Mouse (Mus musculus) layer of hippocampus, postnatal 14 days (tissue): ENCODE results near the gene Trib2. TPM values are rescaled to one million over a fixed set of nuclear protein-coding genes. Genes with fewer than 3 reads are reported as not detected.

Experiments
- DNase-seq, 2 experiments: peaks; one replicate each; pipeline ENCODE4 v3.0.0; 2021 to 2022; ENCODE audit warnings: low spot score in 2 of 2, mixed read lengths in 1 of 2
- microRNA-seq, 2 experiments: library from miRNA; unstranded; fragments of <30 nt; microRNA quantifications; one replicate each; pipeline ENCODE4 v1.2.0; 2021
- total RNA-seq, 2 experiments: library from RNA; stranded (reverse); gene quantifications; 2 replicates each; pipeline ENCODE4 v1.2.3; 2021

Gene Trib2
- total RNA-seq, 2 experiments from 2014 or later, result 51.9 to 54.6 TPM

DNA sequence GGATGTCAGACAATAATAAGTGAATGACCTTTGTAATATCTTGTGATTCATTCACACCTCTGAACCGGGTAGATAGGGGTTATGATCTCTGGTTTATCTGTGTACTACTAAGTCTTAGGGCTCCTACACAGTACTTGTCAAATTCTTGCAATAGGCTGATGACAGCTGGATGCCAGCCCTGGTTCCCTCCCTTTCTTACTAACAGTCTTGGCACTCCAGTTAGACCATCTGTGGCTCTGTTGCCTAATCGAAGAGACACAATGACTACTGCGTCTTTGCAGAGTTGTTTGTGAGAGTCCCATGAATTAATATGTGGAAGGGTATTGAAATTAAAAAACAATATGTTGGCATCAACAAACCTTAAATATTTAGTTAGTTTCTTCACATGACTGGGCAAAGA, 48.2 kb downstream of the Trib2 start:
- peak in 1 of 2 experiments; percentile 50 for DNase-seq

DNA sequence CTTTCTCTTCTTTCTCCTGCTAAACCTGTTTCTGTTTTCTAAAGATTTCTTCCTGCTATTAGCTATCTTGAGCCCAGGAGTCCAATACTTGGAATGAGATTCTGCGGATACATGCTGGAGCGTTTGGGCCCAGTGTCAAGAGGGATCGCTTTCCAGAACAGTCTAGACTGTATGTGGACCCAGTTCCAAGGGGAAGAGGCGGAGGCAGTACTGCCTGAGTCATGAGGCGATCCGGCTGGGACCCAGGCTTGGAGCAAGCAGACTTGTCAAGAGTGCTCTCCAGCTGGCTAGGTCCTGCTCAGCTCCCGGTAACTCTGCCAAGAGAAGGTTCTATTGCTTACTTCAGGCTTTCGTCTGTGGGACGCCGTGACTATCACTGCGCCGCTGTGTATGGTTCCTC, 50.7 kb downstream of the Trib2 start:
- DNase-seq, result peak in 1 of 2 experiments; percentile 59

DNA sequence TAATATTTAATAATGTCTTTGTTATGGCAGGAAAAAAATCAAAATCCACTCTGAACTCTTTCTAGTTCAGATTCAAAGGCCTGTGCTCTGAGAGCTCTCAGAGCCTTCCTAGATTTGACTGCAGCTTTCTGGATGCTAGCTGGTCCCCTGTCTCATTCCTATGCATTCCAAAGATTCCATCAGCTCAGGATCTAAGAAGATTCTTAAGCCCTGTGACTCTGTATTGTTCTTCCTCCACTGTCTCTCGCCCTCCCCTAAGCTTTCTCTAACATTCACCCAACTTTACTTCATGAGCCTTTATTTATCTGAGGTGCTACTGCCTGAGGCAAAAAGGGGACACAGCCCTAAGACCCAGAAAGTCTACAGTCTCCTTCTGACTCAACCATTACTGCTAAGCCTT, 51.5 kb downstream of the Trib2 start:
- no peak for DNase-seq

DNA sequence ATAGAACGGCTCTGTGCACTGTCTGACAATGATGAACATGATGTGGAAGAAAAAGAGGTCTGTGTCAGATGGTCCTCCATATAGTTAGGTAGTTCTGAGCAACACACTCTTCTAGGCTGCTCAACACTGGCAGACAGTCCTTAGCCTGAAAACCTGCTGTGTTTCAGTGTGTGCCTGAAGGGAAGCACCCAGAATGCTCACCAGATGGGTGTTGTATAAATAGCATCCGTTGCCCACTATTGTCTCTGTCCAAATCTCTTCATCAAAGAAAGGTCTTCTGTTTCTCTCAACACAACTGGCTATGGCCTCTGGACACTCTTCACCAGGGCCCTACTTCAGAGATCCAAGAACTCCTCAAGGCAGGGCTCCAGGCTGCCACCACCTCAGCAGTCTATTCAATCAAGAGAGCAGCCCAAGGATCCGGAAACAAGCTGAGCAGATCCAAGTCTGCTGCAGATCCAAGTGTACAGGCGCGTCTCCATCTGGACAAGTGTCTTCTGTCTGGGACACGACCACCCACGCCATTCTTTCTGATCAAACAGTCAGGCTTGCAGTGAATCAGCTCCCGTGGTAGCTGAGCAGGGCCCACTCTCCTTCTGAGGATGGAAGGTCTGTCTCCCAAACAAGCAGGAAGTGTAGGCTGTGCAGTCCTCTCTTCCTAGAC, 55.1 kb downstream of the Trib2 start:
- DNase-seq, result peak; percentile 69 to 78

DNA sequence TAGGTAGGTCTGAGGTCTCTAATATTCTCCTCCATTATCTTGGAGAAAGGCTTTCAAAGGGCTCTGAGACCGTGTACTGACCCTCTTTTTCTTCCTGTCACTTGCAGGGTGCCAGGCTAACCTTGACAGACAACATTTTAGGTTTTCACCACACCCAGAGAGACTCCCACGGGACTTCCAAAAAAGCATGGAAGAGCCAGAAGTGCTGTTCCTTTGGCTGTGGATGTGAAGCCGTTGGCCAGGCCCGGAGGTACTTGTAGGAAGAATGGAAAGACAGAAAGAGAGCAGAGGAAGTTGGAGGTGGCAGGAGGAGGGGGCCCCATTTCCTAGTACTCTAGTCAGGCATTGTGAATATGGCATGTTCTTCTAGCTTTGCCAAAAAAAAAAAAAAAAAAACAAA, 56.0 kb downstream of the Trib2 start:
- DNase-seq, result no peak

DNA sequence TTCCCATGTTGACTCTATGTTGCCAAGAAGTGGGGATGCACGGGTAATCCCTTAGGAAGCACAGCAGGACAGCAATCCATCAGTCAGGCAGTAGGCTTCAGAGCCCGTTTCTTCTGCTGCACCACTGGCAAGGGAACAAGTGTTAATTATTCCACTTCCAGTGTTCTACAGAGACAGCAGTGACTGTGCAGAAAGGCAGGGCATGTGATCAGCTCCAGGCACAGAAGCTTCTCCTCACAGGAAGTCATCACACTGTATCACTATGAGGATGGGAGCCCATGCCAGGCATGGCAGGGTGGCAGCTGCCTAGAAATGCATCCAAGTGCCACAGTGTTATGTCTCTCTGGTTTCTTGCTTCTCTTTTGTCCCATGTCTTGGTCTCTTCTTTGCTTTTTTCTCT, 57.9 kb downstream of the Trib2 start:
- peak; percentile 44 to 74 for DNase-seq

DNA sequence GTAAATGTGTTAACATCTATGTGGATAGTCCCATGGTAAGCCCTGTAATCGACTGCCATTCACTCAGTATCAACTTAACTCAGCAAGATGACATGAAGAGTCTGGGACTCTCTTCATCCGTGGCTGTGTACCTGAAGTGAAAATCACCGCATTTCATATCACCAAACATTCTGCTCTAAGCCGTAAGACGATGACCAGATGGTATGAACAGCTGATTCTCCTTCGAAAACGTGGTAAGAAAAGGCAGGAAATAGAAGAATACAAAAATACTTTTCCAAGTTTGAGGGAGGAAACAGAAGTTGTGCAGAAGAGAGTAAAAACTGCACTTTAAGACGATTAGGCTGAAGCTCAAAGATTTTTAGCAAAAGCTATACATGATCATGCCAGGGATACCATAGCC, 59.4 kb downstream of the Trib2 start:
- DNase-seq, result no peak

DNA sequence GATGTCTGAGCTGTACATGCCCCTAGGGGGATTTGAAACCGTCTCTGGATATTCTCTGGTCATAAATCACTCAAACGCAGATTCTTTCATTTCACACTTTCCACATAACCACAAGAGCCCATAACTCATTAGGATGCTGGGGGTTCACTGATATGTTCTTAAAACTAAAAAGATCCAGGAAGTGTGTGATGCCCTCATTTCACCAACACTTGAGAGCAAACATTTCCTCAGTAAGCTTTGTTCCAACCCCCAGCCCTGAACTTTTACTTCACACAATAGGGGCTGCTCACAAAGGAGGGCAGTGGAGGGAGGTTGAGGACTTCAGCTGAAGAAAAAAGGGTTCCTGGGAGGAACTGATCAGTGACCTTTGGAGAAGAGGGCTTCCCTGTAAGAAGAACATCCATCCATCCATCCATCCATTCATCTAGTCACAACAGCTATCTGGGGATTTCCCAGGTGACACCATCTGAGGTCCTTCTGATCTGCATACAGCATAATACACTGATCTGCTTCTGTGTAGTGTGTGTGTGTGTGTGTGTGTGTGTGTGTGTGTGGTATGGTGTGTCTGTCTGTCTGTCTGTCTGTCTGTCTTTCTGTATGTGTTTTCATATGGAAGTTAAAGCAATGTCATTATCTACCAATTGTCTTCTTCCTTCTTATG, 61.6 kb downstream of the Trib2 start:
- no peak for DNase-seq

DNA sequence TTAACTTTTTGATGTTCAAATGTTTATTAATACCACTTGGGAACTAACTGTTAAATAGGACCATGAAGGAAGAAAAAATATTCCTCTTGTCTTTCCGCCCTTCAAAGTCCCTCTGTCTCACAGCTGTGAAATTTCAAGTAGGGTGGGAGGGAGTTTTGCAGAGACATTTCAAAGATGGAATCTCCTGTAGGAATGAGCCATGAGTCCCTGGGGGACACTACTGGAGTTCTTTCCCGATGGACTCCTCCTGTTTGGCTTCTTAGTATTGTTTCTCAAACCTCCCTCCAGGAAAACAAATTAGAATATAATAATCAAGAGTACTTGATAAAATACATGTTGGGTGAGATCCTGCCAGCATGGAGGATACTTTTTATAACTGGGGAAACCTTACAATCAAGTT, 62.1 kb downstream of the Trib2 start:
- DNase-seq, result no peak

DNA sequence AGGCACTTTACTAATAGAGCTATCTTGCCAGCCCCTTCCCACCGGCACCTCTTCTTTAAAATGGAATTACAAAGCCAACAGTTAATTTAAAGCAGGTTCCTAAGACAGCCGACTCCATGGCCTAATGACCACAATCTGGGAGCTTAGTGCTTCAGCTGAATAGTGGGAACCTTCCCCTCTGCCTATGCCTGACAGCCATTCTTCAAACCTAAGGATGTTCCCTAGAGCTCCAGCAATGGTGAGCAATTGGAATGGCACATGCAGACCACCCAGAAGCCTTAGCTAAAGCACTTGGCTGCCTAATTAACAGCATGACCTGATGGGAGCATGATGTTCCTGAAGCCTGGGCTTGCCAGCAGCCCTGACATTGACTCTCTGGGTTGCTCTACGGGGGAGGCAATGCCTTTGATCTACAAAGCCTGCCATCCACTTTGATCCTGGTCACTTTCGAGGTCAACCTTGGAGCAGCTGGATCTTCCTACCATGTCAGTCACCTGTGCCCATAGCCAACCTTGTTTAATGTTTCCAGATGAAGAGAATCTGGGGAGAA, 67.0 kb downstream of the Trib2 start:
- DNase-seq, result no peak

DNA sequence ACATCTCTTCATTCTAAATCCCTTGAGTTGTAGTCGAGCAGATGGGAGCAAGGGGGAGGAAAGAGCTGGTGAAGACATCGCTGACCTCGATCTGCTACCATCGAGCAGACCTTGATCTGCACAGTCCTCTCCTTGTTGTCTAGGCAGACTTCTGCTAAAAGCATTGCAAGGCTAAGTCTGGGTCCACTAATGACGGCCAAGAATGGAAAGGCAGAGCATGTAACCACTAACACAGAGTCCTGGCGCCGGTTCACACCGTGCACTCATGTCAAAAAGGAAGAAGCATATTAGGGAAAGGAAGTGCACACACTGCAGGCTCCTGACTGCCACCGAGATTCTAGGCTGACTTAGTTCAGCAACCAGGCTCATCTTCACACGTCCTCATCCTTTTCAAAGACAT, 71.0 kb downstream of the Trib2 start:
- DNase-seq, result no peak

Small RNA genes within 50 kb of the gene (microRNA-seq; reads per million reads assigned to microRNA genes)
- gene Mir6387, result 0 reads per million in 2 experiments
